Mouse (Mus musculus) kidney, postnatal 10 days (tissue): ENCODE data around the gene Tomm20l.

ENCODE experiments used
- DNase-seq: peaks from one replicate; pipeline ENCODE4 v3.0.0; 2021; ENCODE audit warnings: mixed read lengths

Gene Tomm20l

DNA sequence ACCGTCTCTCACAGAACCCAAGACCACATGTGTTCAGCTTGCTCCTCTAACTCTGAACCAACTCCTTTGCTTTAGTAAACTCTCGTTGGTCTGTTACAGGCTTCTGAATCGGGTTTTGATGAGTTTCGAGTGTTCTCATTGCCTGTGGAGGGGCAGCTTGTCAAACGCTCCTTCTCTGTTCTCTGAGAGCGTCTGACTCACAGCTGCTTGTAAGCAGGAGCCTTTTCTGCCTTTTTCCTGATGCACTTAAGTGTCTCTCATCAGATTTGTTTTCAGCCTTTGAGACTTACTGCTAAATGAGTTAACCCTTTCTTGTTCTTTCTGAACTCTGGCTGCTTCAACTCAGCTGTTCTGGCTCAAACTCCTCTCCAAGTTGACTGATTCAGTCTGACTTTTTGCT is 46.7 kb downstream of the Tomm20l start:
- DNase-seq, result no peak

DNA sequence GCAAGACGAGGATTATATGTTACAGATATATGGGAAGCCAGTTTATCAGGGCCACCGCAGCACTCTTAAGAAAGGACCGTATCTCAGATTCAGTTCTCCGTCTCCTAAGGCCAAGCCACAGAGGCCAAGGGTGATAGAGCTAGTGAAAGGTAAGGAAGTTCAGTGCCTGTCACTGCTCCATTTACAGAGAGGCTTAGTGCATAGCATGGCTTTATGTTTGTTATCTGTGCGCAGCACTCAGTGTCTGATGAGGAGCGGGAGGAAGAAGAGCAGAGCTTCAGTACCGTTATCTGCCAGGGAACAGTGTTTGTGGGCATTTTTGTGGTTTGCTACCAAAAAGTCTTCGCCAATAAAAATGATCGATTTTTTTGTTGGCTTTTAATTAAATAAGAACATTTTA is 53.2 kb downstream of the Tomm20l start:
- DNase-seq, result no peak

DNA sequence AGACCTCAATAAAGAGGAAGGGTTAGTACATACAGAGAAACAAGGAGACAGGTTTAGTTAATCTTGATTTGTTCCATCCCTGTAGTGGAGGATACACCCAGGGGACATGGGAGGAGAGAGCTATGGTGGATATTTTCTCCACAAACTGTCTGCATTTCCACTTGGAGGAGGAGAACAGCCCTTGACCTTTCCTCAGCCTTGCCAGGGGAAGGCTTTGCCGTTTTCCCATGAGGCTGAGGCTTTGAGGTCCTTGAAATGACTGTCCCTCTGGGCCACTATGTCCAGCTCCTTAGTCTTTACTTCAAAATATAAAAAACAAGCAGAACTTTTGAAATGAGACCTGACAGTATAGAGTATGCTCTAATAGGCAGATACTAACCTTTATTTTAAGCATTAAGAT is 58.7 kb downstream of the Tomm20l start:
- DNase-seq, result no peak
